Mouse (Mus musculus) left cerebral cortex, adult 8-10 months (tissue): ENCODE data around the gene Rinl. TPM values are rescaled to one million over a fixed set of nuclear protein-coding genes. Genes with fewer than 3 reads are reported as not detected.

Experiments
- DNase-seq, 2 experiments: peaks; one replicate each; pipeline ENCODE4 v3.0.0; 2022; ENCODE audit warnings: low spot score in 2 of 2
- total RNA-seq, 4 experiments: library from RNA; stranded (reverse); gene quantifications; 2 replicates each; pipeline ENCODE4 v1.2.4; 2022

The Rinl gene
- total RNA-seq, 4 experiments from 2014 or later, result 2.0 to 4.9 (median 4.1) TPM

GRCm38 (mm10) chr7:28808957-28809393 lies 20.2 kb downstream of the Rinl start:
- DNase-seq, result peak; percentile 92 to 95

- DNase-seq, result peak in 1 of 2 experiments; percentile 57
These were observed 20.8 kb downstream of the Rinl start for GRCm38 (mm10) chr7:28809401-28810089.

GRCm38 (mm10) chr7:28810107-28811066 lies 21.6 kb downstream of the Rinl start:
- peak; percentile 94 to 99 for DNase-seq

- DNase-seq, result peak; percentile 62 to 87
These were observed 22.5 kb downstream of the Rinl start for GRCm38 (mm10) chr7:28811228-28811627.

- DNase-seq, result no peak
These were observed 23.0 kb downstream of the Rinl start for GRCm38 (mm10) chr7:28811640-28812275.

GRCm38 (mm10) chr7:28812436-28812835 lies 23.7 kb downstream of the Rinl start:
- no peak for DNase-seq

GRCm38 (mm10) chr7:28812949-28813348 lies 24.2 kb downstream of the Rinl start:
- no peak for DNase-seq

- no peak for DNase-seq
These were observed 25.7 kb downstream of the Rinl start for GRCm38 (mm10) chr7:28814306-28815034.

GRCm38 (mm10) chr7:28815230-28815629 lies 26.5 kb downstream of the Rinl start:
- no peak for DNase-seq

GRCm38 (mm10) chr7:28816201-28816600 lies 27.4 kb downstream of the Rinl start:
- DNase-seq, result no peak

- DNase-seq, result no peak
These were observed 28.2 kb downstream of the Rinl start for GRCm38 (mm10) chr7:28816920-28817319.

GRCm38 (mm10) chr7:28817524-28817923 lies 28.8 kb downstream of the Rinl start:
- DNase-seq, result no peak

GRCm38 (mm10) chr7:28817957-28818356 lies 29.2 kb downstream of the Rinl start:
- DNase-seq, result no peak

- no peak for DNase-seq
These were observed 29.7 kb downstream of the Rinl start for GRCm38 (mm10) chr7:28818436-28818835.

GRCm38 (mm10) chr7:28818861-28819452 lies 30.2 kb downstream of the Rinl start:
- DNase-seq, result no peak

- DNase-seq, result no peak
These were observed 30.8 kb downstream of the Rinl start for GRCm38 (mm10) chr7:28819571-28819970.

- DNase-seq, result no peak
These were observed 31.8 kb downstream of the Rinl start for GRCm38 (mm10) chr7:28820358-28821260.

GRCm38 (mm10) chr7:28821261-28821831 lies 32.6 kb downstream of the Rinl start:
- peak in 1 of 2 experiments; percentile 80 for DNase-seq

GRCm38 (mm10) chr7:28822556-28822955 lies 33.8 kb downstream of the Rinl start:
- no peak for DNase-seq
